Mouse (Mus musculus): ENCODE results near the gene Fbxo3. TPM values are rescaled to one million over a fixed set of nuclear protein-coding genes. Genes with fewer than 3 reads are reported as not detected.
"Not testable (repeated sequence)": the region's sequence is repeated elsewhere in the genome, so short reads cannot be mapped to it uniquely, and the experiment has no call there.

Fbxo3 gene
- total RNA-seq, 2 experiments from 2014 or later = 42.6 to 46.6 TPM

DNA sequence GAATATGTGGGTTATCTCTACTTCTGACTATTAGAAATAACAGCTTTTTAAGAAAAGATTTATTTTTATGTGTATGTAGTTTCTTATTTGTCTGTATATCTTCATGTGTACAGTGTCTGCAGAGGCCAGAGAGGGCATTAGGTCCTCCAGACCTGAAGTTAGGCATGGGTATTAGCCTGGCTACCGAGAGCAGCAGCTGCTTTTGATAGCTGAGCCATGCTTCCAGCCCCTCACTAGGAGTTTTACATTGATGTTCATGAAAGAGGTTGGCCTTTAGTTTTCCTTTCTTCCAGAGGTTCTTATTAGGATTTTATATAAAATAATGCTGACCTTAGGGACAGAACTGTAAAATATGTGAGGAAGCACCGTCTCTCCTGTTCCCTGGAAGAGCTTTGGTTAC, 10.7 kb downstream of the Fbxo3 start:
- no peak for DNase-seq

DNA sequence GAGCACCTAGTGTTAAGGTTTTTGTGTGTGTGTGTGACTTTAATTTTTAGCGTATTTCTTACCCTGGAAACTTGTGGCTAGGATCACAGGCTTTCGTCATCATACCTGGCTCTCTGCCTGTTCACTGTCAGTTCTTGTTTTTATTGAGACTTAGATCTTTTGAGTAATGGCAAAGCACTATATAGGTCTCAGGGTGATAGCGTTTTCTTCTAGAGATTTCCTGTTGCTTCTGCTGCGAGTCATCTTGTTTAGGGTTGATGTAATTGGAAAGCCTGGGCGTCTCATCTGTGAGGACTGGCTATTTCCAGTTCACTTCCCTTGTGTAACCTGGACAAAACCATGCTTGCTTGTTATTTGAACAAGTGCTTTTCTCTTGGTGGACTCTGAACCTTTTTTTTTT, 14.1 kb downstream of the Fbxo3 start:
- DNase-seq = no peak

DNA sequence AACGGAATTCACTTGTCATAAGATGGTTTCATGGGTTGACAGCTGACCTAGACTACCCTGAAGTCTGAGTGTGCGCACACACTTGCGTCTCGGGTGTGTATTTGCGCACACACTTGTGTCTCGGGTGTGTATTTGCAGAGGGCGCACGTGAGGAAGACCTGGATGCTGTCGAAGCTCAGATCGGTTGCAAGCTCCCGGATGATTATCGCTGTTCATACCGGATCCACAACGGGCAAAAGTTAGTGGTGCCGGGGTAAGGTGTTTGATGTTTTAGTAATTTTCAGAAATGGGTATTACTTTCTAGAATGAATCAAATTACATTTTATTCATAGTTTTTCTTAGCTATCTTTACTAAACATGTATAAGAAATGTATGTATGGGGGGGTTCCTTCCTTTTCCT, 15.2 kb downstream of the Fbxo3 start:
- DNase-seq = no peak

- no peak for DNase-seq
Measured at GRCm38 (mm10) chr2:104043624-104044478, 16.3 kb downstream of the Fbxo3 start.

GRCm38 (mm10) chr2:104044479-104045080, 17.1 kb downstream of the Fbxo3 start:
- DNase-seq = no peak

DNA sequence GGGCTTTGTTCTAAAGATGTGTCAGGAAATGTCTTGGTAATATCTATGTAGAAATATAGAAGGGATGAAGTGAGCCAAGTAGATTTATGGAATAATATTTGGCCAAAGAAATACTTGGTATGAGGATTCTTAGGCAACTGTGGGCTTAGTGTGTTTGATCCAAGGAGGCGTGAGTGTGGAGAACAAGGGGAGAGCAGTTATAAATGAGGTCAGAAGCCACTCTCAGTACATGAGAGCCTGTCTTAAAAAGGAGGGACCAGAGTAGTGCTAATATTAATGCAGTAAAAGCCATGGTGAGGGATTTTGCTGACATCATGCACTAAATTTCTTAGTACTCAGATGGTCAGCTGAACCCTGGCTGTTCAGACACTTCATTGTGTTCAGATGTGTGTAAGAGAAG, 30.9 kb downstream of the Fbxo3 start:
- DNase-seq = no peak

- DNase-seq = no peak
Measured at GRCm38 (mm10) chr2:104058954-104059353, 31.4 kb downstream of the Fbxo3 start.

GRCm38 (mm10) chr2:104059786-104060185, 32.3 kb downstream of the Fbxo3 start:
- no peak for DNase-seq

DNA sequence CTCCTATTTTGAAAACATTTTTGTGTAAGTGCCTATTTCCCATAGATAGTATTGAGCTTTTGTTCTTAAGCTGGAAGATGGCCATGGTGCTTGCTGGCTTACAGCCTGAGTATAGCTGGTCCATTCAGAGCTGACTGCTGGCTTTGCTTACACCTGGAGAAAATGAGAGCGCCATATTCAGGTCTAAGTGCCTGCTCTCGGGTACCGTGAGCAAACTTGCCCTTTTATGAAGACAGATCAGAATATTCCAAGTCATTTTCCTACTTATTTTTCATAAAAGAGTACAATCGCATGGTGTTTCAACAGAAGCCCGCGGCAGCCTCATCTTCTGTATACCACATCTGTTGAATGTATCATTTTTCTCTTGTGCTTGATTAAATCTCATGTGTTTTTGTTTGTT, 33.5 kb downstream of the Fbxo3 start:
- no peak for DNase-seq

DNA sequence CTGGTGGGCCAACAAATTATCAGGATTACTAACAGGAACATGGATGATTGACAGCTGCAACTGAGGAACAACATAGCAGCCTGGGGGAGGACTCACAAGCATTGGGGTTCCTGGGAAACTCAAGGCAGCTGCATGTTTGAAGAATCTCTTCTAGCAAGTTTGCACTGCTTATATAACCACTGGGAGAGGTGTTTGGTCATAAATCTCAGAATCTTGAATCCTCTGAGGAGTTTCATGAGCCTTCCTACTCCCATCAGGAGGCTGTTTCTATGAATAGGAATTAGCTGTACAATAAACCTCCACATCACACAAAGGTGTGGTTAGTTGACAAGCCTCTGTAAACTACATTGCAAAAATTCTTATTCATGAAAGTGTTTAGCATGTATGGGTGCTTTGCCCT, 35.1 kb downstream of the Fbxo3 start:
- DNase-seq = no peak

DNA sequence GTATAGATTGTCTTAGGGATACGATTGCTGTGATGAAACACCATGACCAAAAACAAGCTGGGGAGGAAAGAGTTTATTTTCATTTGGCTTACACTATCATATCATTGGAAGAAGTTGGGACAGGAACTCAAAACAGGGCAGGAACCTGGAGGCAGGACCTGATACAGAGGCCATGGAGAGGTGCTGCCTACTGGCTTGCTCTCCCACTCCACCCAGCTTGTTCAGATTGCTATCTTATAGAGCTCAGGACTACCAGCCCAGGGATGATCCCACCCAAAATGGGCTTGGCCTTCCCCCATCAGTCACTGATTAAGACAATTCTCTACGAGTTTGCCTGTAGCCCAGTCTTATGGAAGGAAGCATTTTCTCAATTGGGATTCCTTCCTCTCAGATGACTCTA, 36.6 kb downstream of the Fbxo3 start:
- no peak for DNase-seq

DNA sequence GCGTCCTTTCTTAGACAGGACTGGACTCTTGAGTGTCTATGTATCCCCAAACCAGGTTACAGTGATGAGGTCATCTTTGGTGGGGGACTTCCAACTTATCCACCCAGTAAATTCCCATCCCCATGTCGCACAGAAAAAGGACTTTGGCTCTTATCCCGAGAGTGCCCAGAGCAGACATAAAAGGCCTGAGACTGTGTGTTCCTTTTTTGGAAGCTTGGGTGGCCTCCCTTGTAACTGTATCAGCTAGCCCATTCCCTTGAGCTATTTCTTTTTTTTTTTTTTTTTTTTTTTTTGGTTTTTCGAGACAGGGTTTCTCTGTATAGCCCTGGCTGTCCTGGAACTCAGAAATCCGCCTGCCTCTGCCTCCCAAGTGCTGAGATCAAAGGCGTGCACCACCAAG, 38.0 kb downstream of the Fbxo3 start, which contains the start of gene Gm10912:
TSS of gene Gm10912 (plus strand) at position 301 of the 400 bp plus-strand sequence.
- DNase-seq = not testable (repeated sequence)

- not testable (repeated sequence) for DNase-seq
Measured at GRCm38 (mm10) chr2:104068450-104068849, 40.9 kb downstream of the Fbxo3 start, which contains the start of gene Gm10799. Gm10799 (minus strand) TSS chr2:104068550.

- peak; percentile 50 for DNase-seq
Measured at GRCm38 (mm10) chr2:104069704-104070185, 42.2 kb downstream of the Fbxo3 start, which contains the start of gene Cd59b. Cd59b (plus strand) TSS chr2:104069849.

DNA sequence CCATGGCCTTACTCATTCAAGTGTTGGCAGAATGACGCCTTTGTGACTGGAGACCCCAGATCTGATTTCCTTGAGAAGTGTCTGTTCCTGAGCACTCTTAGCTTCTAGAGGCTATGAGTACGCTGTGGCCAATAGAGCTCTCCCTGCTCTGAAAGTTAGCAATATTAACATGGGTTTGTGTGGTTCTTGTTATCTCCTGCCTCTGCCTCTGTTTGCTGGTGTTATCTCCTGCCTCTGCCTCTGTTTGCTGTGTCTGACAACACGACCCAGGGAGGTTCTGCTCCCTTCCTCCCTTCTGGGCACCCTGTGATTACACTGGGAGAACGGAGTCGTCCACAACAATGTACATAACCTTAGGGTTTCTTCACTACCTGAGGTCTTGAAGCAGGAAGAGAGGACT, 50.8 kb downstream of the Fbxo3 start:
- DNase-seq = not testable (repeated sequence)

- not testable (repeated sequence) for DNase-seq
Measured at GRCm38 (mm10) chr2:104081436-104082050, 54.0 kb downstream of the Fbxo3 start.

- DNase-seq = no peak
Measured at GRCm38 (mm10) chr2:104082474-104082873, 55.0 kb downstream of the Fbxo3 start.

- not testable (repeated sequence) for DNase-seq
Measured at GRCm38 (mm10) chr2:104084027-104084426, 56.5 kb downstream of the Fbxo3 start.

DNA sequence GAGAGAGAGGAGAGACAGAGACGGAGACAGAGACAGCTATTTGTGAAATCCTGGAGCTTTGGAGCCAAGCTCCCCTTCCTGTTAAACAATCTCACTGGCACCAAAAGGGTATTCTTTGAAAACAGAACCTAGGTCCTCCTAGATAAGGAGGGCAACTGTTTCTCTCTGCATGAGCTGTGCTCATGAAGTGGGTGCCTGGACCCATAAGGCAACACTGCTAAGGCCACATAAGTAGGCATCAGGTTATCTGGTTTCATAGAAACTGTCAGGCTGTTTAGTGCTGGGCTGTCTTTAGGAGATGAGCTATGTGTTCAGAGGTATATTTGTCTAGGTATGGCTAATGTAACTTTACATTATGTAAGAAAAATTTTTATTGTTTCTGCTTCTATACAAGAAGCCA, 60.0 kb downstream of the Fbxo3 start:
- not testable (repeated sequence) for DNase-seq

DNA sequence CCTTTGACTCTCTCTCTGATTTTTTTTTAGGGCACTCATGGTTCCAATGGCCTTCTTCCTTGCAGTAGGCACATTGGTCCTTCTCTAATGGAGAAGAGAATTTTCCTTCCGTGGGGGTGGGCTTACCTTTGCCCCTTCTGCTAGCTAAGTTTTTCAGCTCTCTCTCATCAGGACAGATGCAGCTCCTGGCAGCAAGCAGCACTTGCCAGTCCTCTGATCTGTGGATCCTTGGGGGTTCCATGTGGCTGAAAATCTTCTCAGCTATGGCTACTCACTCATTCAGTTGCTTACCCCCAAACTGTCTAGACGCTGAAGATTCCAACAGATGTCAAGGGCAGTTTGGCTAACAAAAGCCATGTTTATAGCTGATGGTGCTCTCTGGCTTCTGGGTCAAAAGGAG, 65.8 kb downstream of the Fbxo3 start:
- no peak for DNase-seq

DNA sequence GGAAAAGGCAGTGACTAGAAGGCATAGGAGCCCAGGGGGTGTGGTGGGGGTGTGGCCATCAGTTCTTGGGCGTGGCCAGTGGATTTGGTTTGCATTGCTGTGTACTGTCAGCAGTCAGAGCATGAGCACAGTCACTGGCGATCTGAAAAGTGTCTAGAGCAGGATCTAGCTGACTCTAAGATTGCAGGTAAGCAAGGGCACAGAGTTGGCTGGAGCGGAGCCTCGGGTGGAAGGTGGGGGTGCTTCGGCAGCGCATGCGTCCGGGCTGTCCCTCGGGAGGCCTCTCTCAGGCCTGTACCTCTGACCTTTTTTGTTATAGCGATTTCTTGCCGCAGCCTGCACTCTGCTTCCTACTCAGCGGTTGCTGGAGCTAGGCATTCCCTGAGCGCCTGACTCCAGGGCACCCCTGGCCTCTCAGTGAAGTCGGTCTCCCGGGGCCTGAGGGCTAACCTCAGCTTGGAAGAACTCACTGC, 68.3 kb downstream of the Fbxo3 start, which contains the start of gene Cd59a:
TSS of gene Cd59a (plus strand) at position 61 of the 473 bp plus-strand sequence.
- peak; percentile 90 for DNase-seq

DNA sequence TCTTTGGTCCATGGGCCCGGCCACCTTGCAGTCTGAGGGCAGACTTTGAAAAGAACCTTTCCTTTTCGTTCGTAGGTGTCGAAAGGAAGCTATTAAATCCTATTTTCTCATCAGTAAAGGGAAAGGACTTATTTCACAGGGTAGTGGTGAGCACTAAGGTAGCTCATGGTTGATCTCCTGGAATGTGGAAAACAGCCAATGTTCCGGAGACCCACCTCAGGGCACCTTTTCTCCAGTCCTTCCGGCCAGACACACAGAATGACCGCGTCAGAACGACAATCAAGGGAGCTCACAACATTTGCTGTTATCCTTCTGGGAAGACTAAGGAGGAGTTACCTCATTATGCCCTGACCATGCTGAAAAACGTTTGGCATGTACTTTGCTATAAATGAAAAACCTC, 68.7 kb downstream of the Fbxo3 start:
- DNase-seq = no peak

DNA sequence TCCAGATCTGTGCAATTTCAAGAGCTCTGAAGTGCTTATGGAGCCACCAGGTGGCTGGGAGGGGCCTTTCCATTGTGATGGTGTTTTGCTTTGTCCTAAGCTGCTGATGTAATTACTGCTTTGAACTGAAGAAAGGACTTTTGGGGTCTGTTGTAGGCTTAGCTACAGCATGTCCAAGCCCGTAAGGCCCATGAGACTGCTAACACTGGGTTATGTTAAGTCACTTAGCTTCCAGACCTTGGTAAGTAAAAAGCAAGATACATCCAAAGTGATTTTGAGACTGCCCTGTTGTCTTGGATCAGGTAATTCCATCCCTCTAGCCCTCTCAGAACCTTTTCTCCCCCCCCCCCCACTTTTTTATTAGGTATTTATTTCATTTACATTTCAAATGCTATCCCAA, 69.3 kb downstream of the Fbxo3 start:
- not testable (repeated sequence) for DNase-seq
